Mouse (Mus musculus) heart, adult 2 months (tissue): ENCODE data around the gene Slc30a6. TPM values are rescaled to one million over a fixed set of nuclear protein-coding genes. Genes with fewer than 3 reads are reported as not detected.

Experiments used
- DNase-seq, 2 experiments: peaks; one replicate each; pipeline ENCODE4 v3.0.0; 2021
- H3K27ac ChIP-seq: fragments of 200-600 bp; 2 replicates; pipeline ENCODE4 v1.8.1; 2022
- H3K27me3 ChIP-seq: fragments of 200-500 bp; 2 replicates; pipeline ENCODE4 v1.6.1; 2012; ENCODE audit warnings: mild to moderate bottlenecking, low read length, inconsistent platforms, mixed read lengths; ENCODE audit not compliant: control insufficient read depth, insufficient read depth
- H3K36me3 ChIP-seq: fragments of 200-500 bp; 2 replicates; pipeline ENCODE4 v1.6.1; 2012; ENCODE audit warnings: low read length, inconsistent platforms; ENCODE audit not compliant: control insufficient read depth, insufficient read depth
- H3K4me1 ChIP-seq: fragments of 200-500 bp; 2 replicates; pipeline ENCODE4 v1.6.1; 2011; ENCODE audit warnings: low read length; ENCODE audit not compliant: control insufficient read depth, insufficient read depth
- H3K4me3 ChIP-seq: fragments of 200-600 bp; 2 replicates; pipeline ENCODE4 v1.8.1; 2022
- H3K79me2 ChIP-seq: fragments of 200-500 bp; replicated peaks from 2 replicates; pipeline ENCODE4 v1.6.1; 2012; ENCODE audit warnings: mild to moderate bottlenecking, inconsistent platforms, low read length, moderate library complexity, mixed read lengths; ENCODE audit not compliant: control insufficient read depth, insufficient read depth
- H3K9ac ChIP-seq: fragments of 200-500 bp; 2 replicates; pipeline ENCODE4 v1.6.1; 2012; ENCODE audit warnings: low read depth, mild to moderate bottlenecking, control low read depth, inconsistent platforms, low read length, mixed read lengths
- CTCF ChIP-seq: fragments of 200-600 bp; IDR thresholded peaks from 2 replicates; pipeline ENCODE4 v1.8.1; 2022; ENCODE audit warnings: antibody characterized with exemption, mild to moderate bottlenecking, moderate library complexity
- EP300 ChIP-seq: fragments of 200-500 bp; IDR thresholded peaks from 2 replicates; pipeline ENCODE4 v1.6.1; 2011; ENCODE audit warnings: low read depth, low read length, control low read depth; ENCODE audit not compliant: insufficient read depth
- POLR2A ChIP-seq: fragments of 200-500 bp; IDR thresholded peaks from 2 replicates; pipeline ENCODE4 v1.6.1; 2011; ENCODE audit warnings: mild to moderate bottlenecking, low read depth, low read length, control low read depth; ENCODE audit not compliant: insufficient read depth
- WGBS: fragments of 180-500 bp; shearing (Covaris S2); methylation state at CpG from one replicate; pipeline ENCODE4 v1.1.7; 2018; 5-methylcytosine and 5-hydroxymethylcytosine counted together
- intact Hi-C: fragments of 180-260 bp; cut with DNase I; formaldehyde crosslinking; loops from one replicate; pipeline ENCODE4 v1.15.1; 2025
- polyA plus RNA-seq: library from polyadenylated mRNA; depleted of rRNA; stranded (reverse); fragments of >200 nt; gene quantifications from 2 replicates; pipeline ENCODE4 v1.2.3, GENCODE M21; 2012
- total RNA-seq, 2 experiments: library from RNA; stranded (reverse); gene quantifications; 2 replicates each; pipeline ENCODE4 v1.2.3; 2021

The Slc30a6 gene
- total and polyA plus RNA-seq, 3 experiments = 9.2 to 14.6 (median 9.5) TPM

- H3K4me1 ChIP-seq = no peaks in the 10 kb centered on the region
- no peak overlapping the region for H3K9ac ChIP-seq
- intact Hi-C loops = no loop called here
- H3K36me3 ChIP-seq = no peaks in the 10 kb centered on the region
- H3K27ac ChIP-seq = no peak overlapping the region
- no peak for TF ChIP-seq CTCF
- no peak for TF ChIP-seq EP300
- no peak for TF ChIP-seq POLR2A
- H3K4me3 ChIP-seq = no peak overlapping the region
- no peaks in the 10 kb centered on the region for H3K27me3 ChIP-seq
- WGBS = 44% methylated on average over 3 of the region's 3 CpGs
- no peaks in the 10 kb centered on the region for H3K79me2 ChIP-seq
- DNase-seq = no peak
Observed at GRCm38 (mm10) chr17:74453928-74454327, 58.5 kb downstream of the Slc30a6 start.

- intact Hi-C loops = no loop called here
- WGBS = 94% methylated on average over 1 of the region's 1 CpGs
- no peak overlapping the region for H3K27ac ChIP-seq
- no peaks in the 10 kb centered on the region for H3K79me2 ChIP-seq
- no peak for TF ChIP-seq EP300
- no peak for TF ChIP-seq POLR2A
- TF ChIP-seq CTCF = no peak
- H3K36me3 ChIP-seq = no peaks in the 10 kb centered on the region
- DNase-seq = no peak
- no peaks in the 10 kb centered on the region for H3K27me3 ChIP-seq
- H3K9ac ChIP-seq = no peak overlapping the region
- H3K4me1 ChIP-seq = no peaks in the 10 kb centered on the region
- no peak overlapping the region for H3K4me3 ChIP-seq
Observed at GRCm38 (mm10) chr17:74454660-74455059, 59.3 kb downstream of the Slc30a6 start.

DNA sequence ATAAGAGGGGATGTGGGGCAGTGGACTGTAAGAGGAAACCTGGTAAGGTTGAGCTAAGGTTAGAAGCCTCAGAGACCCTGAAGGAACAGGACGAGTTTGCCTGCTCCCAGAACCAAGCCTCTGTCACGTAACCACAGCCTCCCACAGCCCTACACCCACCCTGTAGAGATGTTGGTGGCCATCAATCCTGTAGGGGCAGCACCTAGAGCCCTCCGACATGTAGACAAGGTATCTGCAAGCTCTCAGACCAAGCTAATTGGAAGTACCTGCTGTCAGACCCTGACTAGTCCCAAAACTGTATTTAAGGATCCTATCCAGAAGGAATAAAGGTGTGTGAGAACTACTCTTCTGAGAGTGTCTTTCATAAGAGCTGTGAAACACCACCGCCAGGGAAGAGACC lies 60.0 kb downstream of the Slc30a6 start:
- TF ChIP-seq POLR2A (no peak), EP300 (no peak), CTCF (no peak)
- H3K79me2 ChIP-seq = no peaks in the 10 kb centered on the region
- H3K27me3 ChIP-seq = no peaks in the 10 kb centered on the region
- no peaks in the 10 kb centered on the region for H3K4me1 ChIP-seq
- intact Hi-C loops = no loop called here
- no peaks in the 10 kb centered on the region for H3K36me3 ChIP-seq
- H3K4me3 ChIP-seq = no peak overlapping the region
- no peak overlapping the region for H3K27ac ChIP-seq
- H3K9ac ChIP-seq = no peak overlapping the region
- no peak for DNase-seq
- WGBS = 85% methylated on average over 4 of the region's 4 CpGs

DNA sequence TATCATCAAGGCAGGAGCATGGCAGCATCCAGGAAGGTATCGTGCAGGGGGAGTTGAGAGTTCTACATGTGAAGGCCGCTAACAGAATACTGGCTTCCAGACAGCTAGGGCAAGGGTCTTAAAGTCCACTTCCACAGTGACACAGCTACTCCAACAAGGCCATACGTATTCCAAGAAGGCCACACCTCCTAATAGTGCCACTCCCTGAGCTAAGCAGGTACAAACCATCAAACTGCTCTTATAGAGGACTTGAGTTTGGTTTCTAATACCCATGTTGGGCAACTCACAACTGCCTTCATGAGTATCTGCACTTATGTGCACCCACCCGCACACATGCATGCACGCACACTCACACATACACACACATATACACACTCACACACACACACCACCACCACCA lies 61.4 kb downstream of the Slc30a6 start:
- no peaks in the 10 kb centered on the region for H3K79me2 ChIP-seq
- DNase-seq = no peak
- H3K27ac ChIP-seq = no peak overlapping the region
- H3K9ac ChIP-seq = no peak overlapping the region
- no peaks in the 10 kb centered on the region for H3K27me3 ChIP-seq
- no peaks in the 10 kb centered on the region for H3K36me3 ChIP-seq
- H3K4me1 ChIP-seq = no peaks in the 10 kb centered on the region
- TF ChIP-seq CTCF (no peak), POLR2A (no peak), EP300 (no peak)
- intact Hi-C loops = no loop called here
- no peak overlapping the region for H3K4me3 ChIP-seq
- 91% methylated on average over 5 of the region's 5 CpGs for WGBS

- H3K36me3 ChIP-seq = no peaks in the 10 kb centered on the region
- H3K79me2 ChIP-seq = no peaks in the 10 kb centered on the region
- WGBS = 51% methylated on average over 10 of the region's 10 CpGs
- DNase-seq = no peak
- no peaks in the 10 kb centered on the region for H3K27me3 ChIP-seq
- no peak overlapping the region for H3K4me3 ChIP-seq
- H3K9ac ChIP-seq = no peak overlapping the region
- H3K27ac ChIP-seq = no peak overlapping the region
- H3K4me1 ChIP-seq = no peaks in the 10 kb centered on the region
- TF ChIP-seq CTCF (no peak), EP300 (no peak), POLR2A (no peak)
- intact Hi-C loops = no loop called here
Observed at GRCm38 (mm10) chr17:74457972-74458677, 62.7 kb downstream of the Slc30a6 start.

- intact Hi-C loops = no loop called here
- no peak for DNase-seq
Observed at GRCm38 (mm10) chr17:74458711-74459408, 63.5 kb downstream of the Slc30a6 start, which contains the start of gene Nlrc4. TSS of gene Nlrc4 (minus strand) at chr17:74459142.

More at GRCm38 (mm10) chr17:74458711-74459408, 63.5 kb downstream of the Slc30a6 start, which contains the start of gene Nlrc4:
- WGBS = 52% methylated on average over 8 of the region's 8 CpGs
- H3K27ac ChIP-seq = no peak within 1 kb of the TSS
- no peaks in the 10 kb centered on the region for H3K79me2 ChIP-seq
- H3K4me3 ChIP-seq = no peak within 1 kb of the TSS
- H3K4me1 ChIP-seq = no peaks in the 10 kb centered on the region
- no peak within 1 kb of the TSS for H3K9ac ChIP-seq
- no peaks in the 10 kb centered on the region for H3K27me3 ChIP-seq
- no peak for TF ChIP-seq POLR2A
- TF ChIP-seq CTCF = no peak
- TF ChIP-seq EP300 = no peak
- no peaks in the 10 kb centered on the region for H3K36me3 ChIP-seq
